Mouse (Mus musculus): ENCODE results near the gene Sez6l.

Gene Sez6l

DNA sequence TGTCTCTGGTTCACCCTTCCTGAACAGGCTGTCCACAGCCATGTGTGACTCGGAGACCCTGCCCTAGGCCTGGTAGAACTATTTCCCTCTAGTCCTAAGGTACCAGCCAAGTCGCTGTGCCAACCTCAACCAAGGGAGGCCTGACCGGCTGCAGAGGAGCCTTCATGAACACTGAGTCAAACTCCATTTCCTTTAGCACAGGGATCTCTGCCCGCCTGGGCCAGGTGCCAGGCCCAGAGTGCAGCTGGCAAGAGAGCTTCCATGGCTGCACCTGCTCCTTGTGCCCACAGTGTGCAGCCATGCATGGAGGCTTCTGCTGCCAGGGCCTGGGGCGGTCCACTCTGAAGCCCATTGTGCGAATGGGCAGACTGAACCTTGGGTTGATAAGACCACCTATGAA, 20.9 kb upstream of the Sez6l start:
- no peak for TF ChIP-seq GATA4 (IDR thresholded peaks at IDR 0.05; ENCODE audit: insufficient replicate concordance, low read length)

DNA sequence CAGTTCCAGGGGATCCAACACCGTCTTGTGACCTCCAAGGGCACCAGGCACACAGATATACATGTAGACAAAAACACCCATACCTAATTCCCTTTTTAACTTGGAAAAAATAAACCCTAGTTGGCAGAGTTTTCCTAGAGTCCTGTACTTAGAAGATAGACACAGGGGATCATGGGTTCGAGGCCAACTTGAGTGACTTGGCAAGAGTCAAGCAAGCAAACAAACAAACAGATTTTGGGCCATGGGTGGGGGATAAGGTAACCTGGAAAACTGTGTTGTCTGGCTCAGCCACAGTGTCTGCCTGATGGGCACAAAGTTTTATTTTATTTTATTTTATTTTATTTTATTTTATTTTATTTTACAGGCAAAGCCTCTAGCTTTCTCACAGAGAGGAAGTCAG, 20.3 kb upstream of the Sez6l start:
- TF ChIP-seq GATA4 (IDR thresholded peaks at IDR 0.05; ENCODE audit: insufficient replicate concordance, low read length): no peak

DNA sequence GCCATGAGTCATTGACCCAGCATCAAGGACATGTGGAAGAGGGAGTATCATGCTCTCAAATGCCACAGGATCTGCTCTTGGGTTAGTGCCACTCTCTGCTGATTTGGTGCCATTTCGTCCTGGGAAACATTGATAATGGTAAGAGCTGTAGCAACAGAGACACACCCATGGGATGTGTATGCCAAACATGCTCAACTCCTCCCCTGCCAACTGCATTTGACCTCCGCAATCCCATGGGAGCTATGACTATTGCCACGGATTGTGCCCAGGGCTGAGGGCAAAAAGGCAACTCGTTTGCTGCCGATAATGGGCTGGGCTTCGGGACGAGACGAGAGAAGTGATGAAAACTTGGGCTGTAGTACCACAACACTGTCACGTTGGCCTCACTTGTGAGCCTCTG, 19.7 kb upstream of the Sez6l start:
- no peak for TF ChIP-seq GATA4 (IDR thresholded peaks at IDR 0.05; ENCODE audit: insufficient replicate concordance, low read length)

DNA sequence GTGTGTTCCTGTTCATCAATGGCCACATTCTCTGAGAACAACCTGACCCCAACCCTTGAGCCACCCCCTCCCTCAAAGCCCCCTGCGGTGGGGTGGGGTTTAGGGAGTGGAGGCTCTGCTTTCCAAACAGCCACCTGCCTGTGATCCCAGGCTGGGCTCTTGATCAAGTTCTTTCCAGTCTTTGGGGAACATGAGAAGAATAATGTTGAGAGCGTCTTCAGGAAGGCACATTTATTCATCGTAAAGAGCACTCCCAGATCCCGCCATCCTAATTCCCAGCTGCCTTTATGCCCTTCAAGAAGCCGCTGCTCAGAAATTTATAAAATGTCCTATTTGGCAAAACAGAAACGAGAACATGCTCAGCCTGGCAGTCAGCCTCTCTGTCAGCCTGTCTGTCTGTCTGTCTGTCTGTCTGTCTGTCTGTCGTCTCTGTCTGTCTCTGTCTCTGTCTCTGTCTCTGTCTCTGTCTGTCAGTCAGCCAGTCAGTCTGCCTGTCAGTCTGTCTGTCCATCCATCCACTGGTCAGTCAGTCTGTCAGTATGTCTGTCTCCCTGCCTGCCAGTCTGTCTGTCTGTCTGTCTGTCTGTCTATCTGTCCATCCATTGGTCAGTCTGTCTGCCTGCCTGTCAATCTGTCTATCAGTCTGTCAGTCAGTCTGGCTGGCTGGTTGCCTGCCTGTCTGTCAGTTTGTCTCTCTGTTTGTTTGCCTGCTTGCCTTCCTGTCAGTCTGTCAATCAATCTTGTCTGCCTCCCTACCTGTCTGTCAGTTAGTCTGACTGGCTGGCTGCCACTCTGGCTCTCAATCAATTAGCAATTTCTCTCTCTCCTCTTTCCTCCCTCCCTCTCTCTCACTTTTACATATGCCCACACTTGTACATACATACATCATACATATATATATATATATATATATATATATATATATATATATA, 19.0 kb upstream of the Sez6l start:
- TF ChIP-seq GATA4 (IDR thresholded peaks at IDR 0.05; ENCODE audit: insufficient replicate concordance, low read length): no peak

DNA sequence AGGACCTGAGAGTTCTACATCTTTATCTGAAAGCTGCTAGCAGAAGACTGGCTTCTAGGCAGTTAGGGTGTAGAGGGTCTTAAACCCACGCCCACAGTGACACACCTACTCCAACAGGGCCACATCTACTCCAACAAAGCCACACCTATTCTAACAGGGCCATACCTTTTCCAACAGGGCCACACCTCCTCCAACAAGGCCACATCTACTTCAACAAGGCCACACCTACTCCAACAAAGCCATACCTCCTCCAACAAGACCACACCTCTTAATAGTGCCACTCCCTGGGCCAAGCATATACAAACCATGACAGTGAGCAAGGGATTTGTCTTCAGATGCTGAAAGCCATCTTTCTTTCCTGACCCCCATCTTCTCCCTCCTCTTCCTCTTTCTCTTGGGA, 14.7 kb upstream of the Sez6l start:
- TF ChIP-seq GATA4 (IDR thresholded peaks at IDR 0.05; ENCODE audit: insufficient replicate concordance, low read length): no peak

DNA sequence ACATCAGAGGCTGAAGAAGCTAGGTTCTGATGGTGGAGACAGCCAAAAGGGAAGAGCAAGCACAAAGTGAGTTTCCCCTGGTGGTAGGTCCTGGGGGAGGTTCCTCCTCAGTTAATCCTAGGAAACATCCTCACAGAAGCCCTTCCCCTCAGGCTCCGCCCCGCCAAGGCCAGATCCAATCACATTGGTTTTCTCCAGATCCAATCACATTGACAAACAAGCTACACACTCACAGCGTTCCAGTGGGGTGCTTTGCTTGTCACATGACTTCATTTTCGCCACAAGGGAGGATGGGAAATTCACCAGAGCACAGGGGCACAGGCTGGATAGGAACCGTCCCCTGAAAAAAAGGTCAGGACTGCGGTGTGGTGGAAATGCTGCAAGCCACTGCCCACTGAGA, 9.1 kb upstream of the Sez6l start:
- TF ChIP-seq GATA4 (IDR thresholded peaks at IDR 0.05; ENCODE audit: insufficient replicate concordance, low read length): no peak

DNA sequence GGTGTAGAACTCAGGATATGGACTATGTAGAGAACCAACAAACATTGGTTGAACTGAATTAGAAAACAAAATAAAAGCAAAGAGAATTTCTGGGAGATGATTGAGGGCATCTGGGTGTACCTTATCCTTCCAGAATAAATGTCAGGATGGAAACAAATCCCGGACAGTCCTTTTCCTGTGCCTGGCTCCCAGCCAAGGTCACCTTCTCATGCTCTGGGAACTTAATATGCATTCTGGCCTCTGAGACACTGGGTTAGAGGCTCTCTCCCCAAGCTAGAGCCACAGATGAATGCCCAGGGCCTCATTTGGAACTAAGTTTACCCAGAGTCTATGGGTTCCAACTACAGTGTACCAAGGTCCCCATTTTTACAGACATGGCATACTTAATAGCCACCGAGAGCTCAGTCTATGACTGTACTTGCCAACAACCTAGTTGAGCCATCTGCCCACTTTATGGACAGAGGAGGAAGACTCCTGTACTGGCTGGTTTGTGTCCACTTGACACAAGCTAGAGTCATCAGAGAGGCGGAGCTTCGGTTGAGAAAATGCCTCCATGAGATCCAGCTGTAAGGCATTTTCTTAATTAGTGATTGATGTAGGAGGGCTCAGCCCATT, 7.3 kb upstream of the Sez6l start:
- TF ChIP-seq GATA4 (IDR thresholded peaks at IDR 0.05; ENCODE audit: insufficient replicate concordance, low read length): no peak

DNA sequence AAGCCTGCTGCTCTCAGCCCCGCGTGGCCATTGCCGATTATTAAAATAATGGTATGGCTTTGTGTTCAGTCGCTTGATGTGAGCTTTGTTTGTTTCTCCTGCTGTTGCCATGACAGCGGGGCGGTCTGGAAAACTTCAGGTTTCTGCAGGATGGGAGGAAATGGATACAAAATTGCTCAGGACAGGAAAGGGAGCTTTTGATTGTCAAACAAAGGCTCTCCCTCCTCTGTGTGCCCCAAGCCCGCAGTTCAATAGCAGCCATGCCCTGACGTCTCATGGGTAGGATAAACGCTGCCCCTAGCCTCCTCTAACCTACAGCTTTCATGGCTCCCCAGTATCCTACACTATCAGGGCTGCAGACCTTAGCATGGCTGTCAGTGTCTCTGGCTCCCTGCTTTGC, 6.3 kb upstream of the Sez6l start:
- no peak for TF ChIP-seq GATA4 (IDR thresholded peaks at IDR 0.05; ENCODE audit: insufficient replicate concordance, low read length)

DNA sequence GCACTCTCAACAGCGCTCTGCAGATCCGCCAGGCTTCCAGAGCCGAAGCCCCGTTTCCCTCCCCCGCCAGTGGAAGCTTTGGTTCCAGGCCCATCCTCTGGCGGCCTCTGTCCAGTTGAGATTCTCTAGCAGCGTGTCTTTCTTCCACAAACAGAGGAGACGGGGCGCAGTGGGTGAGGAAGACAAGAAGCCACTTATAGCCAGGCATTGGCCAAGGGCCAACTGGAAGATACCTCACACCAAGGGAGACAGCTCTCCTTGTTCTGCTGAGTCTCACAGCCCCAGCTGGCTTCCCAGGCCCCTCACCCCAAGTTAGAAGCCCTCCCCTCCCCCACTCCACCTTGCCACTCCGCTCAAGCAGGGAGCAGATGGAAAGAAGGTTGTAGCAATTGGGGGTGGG, 765 bp upstream of the Sez6l start:
- no peak for TF ChIP-seq GATA4 (IDR thresholded peaks at IDR 0.05; ENCODE audit: insufficient replicate concordance, low read length)

DNA sequence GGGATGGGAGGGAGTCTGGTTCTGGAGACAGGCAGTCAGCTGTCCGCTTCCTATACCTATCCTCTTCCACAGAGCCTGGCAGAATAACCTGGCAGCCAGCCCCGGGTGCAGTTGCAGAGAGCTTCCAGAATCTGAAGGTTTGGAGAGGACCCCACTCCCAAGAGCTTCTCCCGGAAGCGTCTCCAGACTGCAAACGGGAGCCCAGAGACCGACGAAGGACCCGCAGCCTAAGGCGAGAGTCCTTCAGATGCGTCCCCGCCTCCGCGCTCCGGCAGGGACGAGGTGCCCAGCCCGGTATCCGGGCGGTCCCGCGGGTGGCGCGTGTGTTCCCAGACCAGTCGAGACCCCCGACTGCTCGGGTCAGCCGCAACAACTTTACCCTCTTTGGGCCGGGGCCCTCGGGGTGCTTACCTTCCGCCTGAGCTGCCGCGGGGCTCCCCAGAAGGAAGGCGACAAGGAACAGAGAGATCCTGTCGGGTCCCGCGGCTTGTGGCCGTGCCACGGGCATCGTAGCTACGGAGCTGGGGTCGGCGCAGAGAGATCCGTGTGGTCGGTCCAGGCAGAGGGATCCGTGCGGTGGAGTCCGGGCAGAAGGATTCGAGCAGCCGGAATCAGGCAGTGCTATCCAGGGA, 508 bp downstream of the Sez6l start:
- TF ChIP-seq GATA4 (IDR thresholded peaks at IDR 0.05; ENCODE audit: insufficient replicate concordance, low read length): no peak

DNA sequence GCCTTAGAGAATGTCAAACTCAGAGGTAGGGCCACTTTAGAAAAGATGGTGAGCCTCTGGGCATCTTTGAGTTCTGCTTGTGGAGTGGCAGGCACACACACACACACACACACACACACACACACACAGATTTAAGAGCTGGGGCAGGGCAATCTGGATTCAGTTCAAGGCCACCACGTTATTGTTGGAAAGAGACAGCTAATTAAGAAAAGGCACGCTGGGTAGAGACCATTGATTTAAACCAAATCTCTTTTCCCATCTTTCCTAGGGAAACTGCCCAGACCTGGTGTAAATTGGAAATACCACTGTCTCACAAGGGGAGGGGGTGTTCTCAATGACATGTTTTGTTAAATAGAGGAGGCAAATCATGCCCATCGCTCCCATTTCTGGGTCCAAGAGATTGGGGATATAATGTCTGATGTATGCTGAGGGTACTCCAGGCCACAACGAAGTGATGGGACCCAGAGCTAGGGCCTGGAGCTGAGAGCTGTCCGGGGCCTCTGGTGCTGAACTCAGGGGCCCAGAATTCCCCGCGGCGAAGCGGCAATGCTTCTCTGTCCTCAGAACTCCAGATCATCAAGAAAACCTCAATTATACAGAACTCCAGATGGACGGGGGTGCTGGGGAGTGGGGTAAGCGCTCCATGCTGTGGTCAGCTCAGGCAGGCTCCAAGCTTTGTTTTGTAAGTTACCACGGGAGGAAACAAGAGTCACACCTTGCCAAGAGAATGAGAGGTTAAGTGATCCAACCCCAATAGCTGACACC, 1.7 kb downstream of the Sez6l start:
- TF ChIP-seq GATA4 (IDR thresholded peaks at IDR 0.05; ENCODE audit: insufficient replicate concordance, low read length): no peak

DNA sequence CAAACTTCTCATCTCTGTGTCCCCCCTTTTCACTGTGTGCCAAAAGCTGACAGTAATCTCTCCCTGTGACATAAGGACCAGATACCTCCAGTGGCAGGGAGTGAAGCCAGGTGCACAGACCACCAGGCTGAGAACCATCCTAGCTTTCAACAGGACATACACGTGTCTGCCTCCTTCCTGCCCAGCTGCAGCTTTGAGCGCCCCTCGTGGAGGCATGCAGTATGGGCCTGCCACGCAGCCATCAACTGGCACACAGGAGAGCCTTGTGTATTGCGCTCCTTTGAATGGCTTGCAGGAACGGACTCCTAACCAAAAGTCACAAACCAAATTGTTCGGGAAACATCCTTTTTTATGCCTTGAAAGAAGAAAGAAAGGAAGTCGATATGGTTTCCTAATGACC, 3.1 kb downstream of the Sez6l start:
- TF ChIP-seq GATA4 (IDR thresholded peaks at IDR 0.05; ENCODE audit: insufficient replicate concordance, low read length): no peak

DNA sequence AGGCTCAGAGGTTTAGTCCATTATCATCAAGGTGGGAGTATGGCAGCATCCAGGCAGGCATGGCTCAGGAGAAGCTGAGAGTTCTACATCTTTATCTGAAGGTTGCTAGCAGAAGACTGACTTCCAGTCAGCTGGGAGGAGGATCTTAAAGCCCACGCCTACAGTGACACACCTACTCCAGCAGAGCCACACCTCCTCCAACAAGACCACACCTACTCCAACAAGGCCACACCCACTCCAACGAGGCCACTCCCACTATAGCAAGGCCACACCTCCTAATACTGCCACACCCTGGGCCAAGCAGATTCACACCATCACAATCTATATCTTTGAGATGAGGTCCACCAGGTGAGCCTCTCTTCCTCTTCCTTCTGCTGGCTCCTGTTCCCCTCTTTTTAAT, 4.8 kb downstream of the Sez6l start:
- TF ChIP-seq GATA4 (IDR thresholded peaks at IDR 0.05; ENCODE audit: insufficient replicate concordance, low read length): no peak

DNA sequence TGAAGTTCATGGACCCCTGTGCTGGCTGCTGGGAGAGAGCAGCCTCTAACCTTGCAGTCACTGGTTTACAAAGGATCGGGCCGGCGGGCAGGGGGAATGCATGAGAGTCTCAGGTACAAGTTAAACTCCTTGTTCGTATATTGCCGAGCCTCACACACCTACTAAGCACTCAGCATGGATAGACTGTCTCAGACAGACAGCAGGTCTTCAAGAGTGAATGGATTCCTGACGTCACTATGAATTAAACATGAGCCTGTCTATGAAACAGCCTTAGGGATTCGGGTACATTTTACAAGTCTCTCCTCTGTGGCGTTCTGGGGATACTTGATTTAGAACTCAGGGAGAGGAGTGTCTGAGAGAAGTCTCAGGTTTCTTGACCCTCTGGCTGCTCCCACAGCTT, 11.5 kb downstream of the Sez6l start:
- no peak for TF ChIP-seq GATA4 (IDR thresholded peaks at IDR 0.05; ENCODE audit: insufficient replicate concordance, low read length)

DNA sequence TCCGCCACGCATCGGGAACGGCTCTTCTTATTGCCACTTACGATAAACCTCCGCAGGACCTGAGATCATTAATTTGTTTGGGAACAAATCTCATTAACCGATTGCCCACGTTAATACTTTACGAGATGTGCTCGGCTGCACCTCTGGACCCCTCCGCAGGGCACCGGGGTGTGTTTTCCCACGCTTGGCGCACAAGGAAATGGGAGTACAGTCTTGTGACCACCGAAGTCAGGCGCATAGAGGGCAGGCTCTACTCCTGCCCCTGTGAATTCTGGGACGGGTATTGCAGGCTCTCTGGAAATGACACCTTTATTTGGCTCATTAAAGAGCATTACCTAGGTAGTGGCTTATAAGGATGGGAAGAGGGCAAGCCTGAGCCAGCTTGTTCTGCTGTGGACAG, 11.9 kb downstream of the Sez6l start:
- no peak for TF ChIP-seq GATA4 (IDR thresholded peaks at IDR 0.05; ENCODE audit: insufficient replicate concordance, low read length)

Data from liver, adult (tissue).